Mouse (Mus musculus) hindbrain, embryonic 14.5 days (tissue): Measurements from ENCODE around the gene Mtfr2. TPM values are rescaled to one million over a fixed set of nuclear protein-coding genes. Genes with fewer than 3 reads are reported as not detected.

Experiments
- ATAC-seq: fragments of 200-750 bp; cut with Nextera tagmentation; 2 replicates; pipeline ENCODE4 v1.8.0; 2017; ENCODE audit warnings: moderate number of reproducible peaks, mild to moderate bottlenecking, moderate TSS enrichment, moderate library complexity; ENCODE audit not compliant: low FRiP score
- DNase-seq: peaks from one replicate; pipeline ENCODE4 v3.0.0-alpha.2; 2015; ENCODE audit warnings: low spot score
- H3K27ac ChIP-seq: fragments of 300-500 bp; sonication (generic); 2 replicates; pipeline ENCODE4 v1.5.1; 2014; ENCODE audit warnings: mild to moderate bottlenecking, moderate library complexity
- H3K27me3 ChIP-seq: fragments of 300-500 bp; sonication (generic); 2 replicates; pipeline ENCODE4 v1.6.1; 2014; ENCODE audit warnings: mild to moderate bottlenecking, low read length, mixed read lengths; ENCODE audit not compliant: control insufficient read depth, insufficient read depth
- H3K36me3 ChIP-seq: fragments of 300-500 bp; sonication (generic); replicated peaks from 2 replicates; pipeline ENCODE4 v1.6.1; 2014; ENCODE audit not compliant: control insufficient read depth, insufficient read depth
- H3K4me1 ChIP-seq: fragments of 300-500 bp; sonication (generic); replicated peaks from 2 replicates; pipeline ENCODE4 v1.6.1; 2014; ENCODE audit warnings: antibody characterized with exemption, low read length, mixed read lengths; ENCODE audit not compliant: control insufficient read depth, insufficient read depth
- H3K4me2 ChIP-seq: fragments of 300-500 bp; sonication (generic); replicated peaks from 2 replicates; pipeline ENCODE4 v1.6.1; 2014; ENCODE audit warnings: mild to moderate bottlenecking, moderate library complexity
- H3K4me3 ChIP-seq: fragments of 300-500 bp; sonication (generic); replicated peaks from 2 replicates; pipeline ENCODE4 v1.5.1; 2014; ENCODE audit warnings: mild to moderate bottlenecking, low read length
- H3K9ac ChIP-seq: fragments of 300-500 bp; sonication (generic); 2 replicates; pipeline ENCODE4 v1.6.1; 2014
- H3K9me3 ChIP-seq: fragments of 300-500 bp; sonication (generic); 2 replicates; pipeline ENCODE4 v1.6.1; 2016; ENCODE audit warnings: low read length; ENCODE audit not compliant: control insufficient read depth
- WGBS: fragments of 180-500 bp; shearing (Covaris S2); extraction: QIAGEN DNeasy Blood & Tissue Kit; methylation state at CpG from one replicate; pipeline ENCODE4 v1.1.7; 2014; 5-methylcytosine and 5-hydroxymethylcytosine counted together
- polyA plus RNA-seq: library from polyadenylated mRNA; unstranded; fragments of >200 nt; fragmentation: Nextera tagmentation; extraction: Ambion mirVana; gene quantifications from 2 replicates; pipeline ENCODE4 v1.2.1, GENCODE M21; 2014

Mtfr2 gene
- polyA plus RNA-seq, 1 experiment from 2014 or later = 0.31 TPM

GRCm38 (mm10) chr10:20372046-20372445 lies 24.5 kb downstream of the Mtfr2 start:
- Histone ChIP-seq H3K4me2 (no peak overlapping the region), H3K4me1 (no peaks in the 10 kb centered on the region), H3K9ac (no peak overlapping the region), H3K36me3 (no peaks in the 10 kb centered on the region), H3K27ac (no peak overlapping the region), H3K9me3 (peaks cover 7% of the 10 kb centered on the region), H3K27me3 (no peaks in the 10 kb centered on the region), H3K4me3 (no peak overlapping the region)
- DNase-seq (no peak), ATAC-seq (no peak)
- WGBS = 96% methylated on average over 5 of the region's 5 CpGs

GRCm38 (mm10) chr10:20377621-20378020 lies 30.1 kb downstream of the Mtfr2 start:
- DNase-seq (no peak), ATAC-seq (no peak)
- 93% methylated on average over 9 of the region's 9 CpGs for WGBS
- Histone ChIP-seq H3K4me2 (no peak overlapping the region), H3K4me3 (no peak overlapping the region), H3K4me1 (peaks cover 3% of the 10 kb centered on the region; the same call in 1 of the 2 replicates), H3K36me3 (no peaks in the 10 kb centered on the region), H3K27ac (no peak overlapping the region), H3K9me3 (no peaks in the 10 kb centered on the region), H3K9ac (no peak overlapping the region), H3K27me3 (no peaks in the 10 kb centered on the region)

GRCm38 (mm10) chr10:20379071-20379735 lies 31.6 kb downstream of the Mtfr2 start:
- DNase-seq (no peak), ATAC-seq (no peak)
- no peak overlapping the region for H3K27ac ChIP-seq
- H3K4me3 ChIP-seq = no peak overlapping the region
- WGBS = 82% methylated on average over 9 of the region's 9 CpGs
- no peaks in the 10 kb centered on the region for H3K27me3 ChIP-seq
- no peaks in the 10 kb centered on the region for H3K36me3 ChIP-seq
- peaks cover 9% of the 10 kb centered on the region for H3K4me1 ChIP-seq
- no peak overlapping the region for H3K9ac ChIP-seq
- H3K4me2 ChIP-seq = no peak overlapping the region
- H3K9me3 ChIP-seq = no peaks in the 10 kb centered on the region

- H3K27me3 ChIP-seq = no peaks in the 10 kb centered on the region
- no peaks in the 10 kb centered on the region for H3K36me3 ChIP-seq
- no peak overlapping the region for H3K9ac ChIP-seq
- DNase-seq (no peak), ATAC-seq (no peak)
- H3K27ac ChIP-seq = no peak overlapping the region
- 77% methylated on average over 3 of the region's 3 CpGs for WGBS
- no peaks in the 10 kb centered on the region for H3K9me3 ChIP-seq
- H3K4me2 ChIP-seq = no peak overlapping the region
- no peak overlapping the region for H3K4me3 ChIP-seq
- peaks cover 9% of the 10 kb centered on the region for H3K4me1 ChIP-seq
These were observed 33.2 kb downstream of the Mtfr2 start for GRCm38 (mm10) chr10:20380798-20381197.

GRCm38 (mm10) chr10:20381352-20381751 lies 33.8 kb downstream of the Mtfr2 start:
- H3K9ac ChIP-seq = no peak overlapping the region
- H3K4me1 ChIP-seq = peaks cover 9% of the 10 kb centered on the region
- no peaks in the 10 kb centered on the region for H3K36me3 ChIP-seq
- H3K27me3 ChIP-seq = no peaks in the 10 kb centered on the region
- no peak overlapping the region for H3K4me2 ChIP-seq
- H3K4me3 ChIP-seq = no peak overlapping the region
- H3K27ac ChIP-seq = no peak overlapping the region
- ATAC-seq (no peak), DNase-seq (no peak)
- 82% methylated on average over 3 of the region's 3 CpGs for WGBS
- no peaks in the 10 kb centered on the region for H3K9me3 ChIP-seq

- H3K4me2 ChIP-seq = no peak overlapping the region
- DNase-seq = peak; percentile 28
- no peaks in the 10 kb centered on the region for H3K9me3 ChIP-seq
- H3K9ac ChIP-seq = no peak overlapping the region
- no peaks in the 10 kb centered on the region for H3K27me3 ChIP-seq
- peak; percentile 82; the same call in 1 of the 2 replicates for ATAC-seq
- no peak overlapping the region for H3K4me3 ChIP-seq
- no peaks in the 10 kb centered on the region for H3K36me3 ChIP-seq
- 65% methylated on average over 6 of the region's 6 CpGs for WGBS
- H3K27ac ChIP-seq = no peak overlapping the region
- H3K4me1 ChIP-seq = peaks cover 9% of the 10 kb centered on the region
These were observed 35.3 kb downstream of the Mtfr2 start for GRCm38 (mm10) chr10:20382807-20383419.

- Histone ChIP-seq H3K27me3 (no peaks in the 10 kb centered on the region), H3K4me2 (no peak overlapping the region), H3K27ac (no peak overlapping the region), H3K9me3 (no peaks in the 10 kb centered on the region), H3K36me3 (no peaks in the 10 kb centered on the region), H3K4me3 (no peak overlapping the region), H3K9ac (no peak overlapping the region), H3K4me1 (no peaks in the 10 kb centered on the region)
- ATAC-seq (no peak), DNase-seq (no peak)
- 70% methylated on average over 3 of the region's 3 CpGs for WGBS
These were observed 43.0 kb downstream of the Mtfr2 start for GRCm38 (mm10) chr10:20390568-20390967.

- H3K4me1 ChIP-seq = no peaks in the 10 kb centered on the region
- H3K4me3 ChIP-seq = no peak overlapping the region
- WGBS = 80% methylated on average over 5 of the region's 5 CpGs
- no peaks in the 10 kb centered on the region for H3K9me3 ChIP-seq
- no peak overlapping the region for H3K4me2 ChIP-seq
- DNase-seq (no peak), ATAC-seq (no peak)
- H3K27me3 ChIP-seq = no peaks in the 10 kb centered on the region
- no peak overlapping the region for H3K9ac ChIP-seq
- no peaks in the 10 kb centered on the region for H3K36me3 ChIP-seq
- no peak overlapping the region for H3K27ac ChIP-seq
These were observed 47.2 kb downstream of the Mtfr2 start for GRCm38 (mm10) chr10:20394815-20395214.

- DNase-seq (no peak), ATAC-seq (no peak)
- H3K27ac ChIP-seq = no peak overlapping the region
- no peak overlapping the region for H3K9ac ChIP-seq
- H3K4me2 ChIP-seq = no peak overlapping the region
- no peaks in the 10 kb centered on the region for H3K27me3 ChIP-seq
- WGBS = 95% methylated on average over 3 of the region's 3 CpGs
- no peak overlapping the region for H3K4me3 ChIP-seq
- no peaks in the 10 kb centered on the region for H3K4me1 ChIP-seq
- no peaks in the 10 kb centered on the region for H3K36me3 ChIP-seq
- no peaks in the 10 kb centered on the region for H3K9me3 ChIP-seq
These were observed 48.2 kb downstream of the Mtfr2 start for GRCm38 (mm10) chr10:20395778-20396177.
